Mouse (Mus musculus) limb, embryonic 10.5 days (tissue): ENCODE results near the gene Rhox4e. TPM values are rescaled to one million over a fixed set of nuclear protein-coding genes. Genes with fewer than 3 reads are reported as not detected.
"Not testable (repeated sequence)": the region's sequence is repeated elsewhere in the genome, so short reads cannot be mapped to it uniquely, and the experiment has no call there.

ENCODE experiments used
- DNase-seq: peaks from one replicate; pipeline ENCODE4 v3.0.0-alpha.2; 2017; ENCODE audit warnings: low spot score
- H3K27ac ChIP-seq: fragments of 300-500 bp; sonication (generic); 2 replicates; pipeline ENCODE4 v1.5.1; 2016; ENCODE audit warnings: mild to moderate bottlenecking
- H3K27me3 ChIP-seq: fragments of 300-500 bp; sonication (generic); 2 replicates; pipeline ENCODE4 v1.6.1; 2016; ENCODE audit warnings: low read depth, mild to moderate bottlenecking; ENCODE audit not compliant: poor library complexity, severe bottlenecking
- H3K36me3 ChIP-seq: fragments of 300-500 bp; sonication (generic); 2 replicates; pipeline ENCODE4 v1.6.1; 2016; ENCODE audit warnings: mild to moderate bottlenecking, moderate library complexity
- H3K4me1 ChIP-seq: fragments of 300-500 bp; sonication (generic); 2 replicates; pipeline ENCODE4 v1.6.1; 2016
- H3K4me3 ChIP-seq: fragments of 300-500 bp; sonication (generic); 2 replicates; pipeline ENCODE4 v1.5.1; 2016; ENCODE audit warnings: mild to moderate bottlenecking, moderate library complexity
- H3K9me3 ChIP-seq: fragments of 300-500 bp; sonication (generic); replicated peaks from 2 replicates; pipeline ENCODE4 v1.6.1; 2016; ENCODE audit warnings: mild to moderate bottlenecking
- WGBS: fragments of 180-500 bp; shearing (Covaris S2); methylation state at CpG from one replicate; pipeline ENCODE4 v1.1.7; 2016; 5-methylcytosine and 5-hydroxymethylcytosine counted together
- polyA plus RNA-seq: library from polyadenylated mRNA; unstranded; fragments of >200 nt; fragmentation: Nextera tagmentation; extraction: Ambion mirVana; gene quantifications from 2 replicates; pipeline ENCODE4 v1.2.1, GENCODE M21; 2016

Gene Rhox4e
- polyA plus RNA-seq = not detected in 2 replicates

DNA sequence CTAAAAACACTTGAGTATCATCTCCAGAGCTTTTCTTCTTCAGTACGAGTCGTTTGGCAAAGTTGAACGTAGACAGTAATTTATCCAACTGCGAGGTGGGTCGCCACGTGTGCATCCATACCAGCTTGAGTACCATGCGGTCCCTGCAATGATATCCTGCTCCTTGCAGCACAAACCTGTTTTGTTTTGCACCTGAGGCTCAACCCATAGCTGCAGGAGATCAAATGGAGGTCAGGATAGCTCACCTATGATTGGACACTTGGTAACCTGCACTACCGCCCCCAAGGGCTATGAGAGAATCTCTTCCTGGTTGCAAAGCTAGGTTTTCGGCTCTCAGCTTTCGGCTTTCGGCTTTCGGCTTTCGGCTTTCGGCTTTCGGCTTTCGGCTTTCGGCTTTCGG, at the start of gene Rhox4e:
TSS of gene Rhox4e (plus strand) at position 301 of the 400 bp plus-strand sequence.
- not testable (repeated sequence) for H3K36me3 ChIP-seq, H3K27me3 ChIP-seq, H3K27ac ChIP-seq, H3K4me1 ChIP-seq, H3K9me3 ChIP-seq, H3K4me3 ChIP-seq, DNase-seq
- WGBS = 97% methylated on average over 10 of the region's 18 CpGs

DNA sequence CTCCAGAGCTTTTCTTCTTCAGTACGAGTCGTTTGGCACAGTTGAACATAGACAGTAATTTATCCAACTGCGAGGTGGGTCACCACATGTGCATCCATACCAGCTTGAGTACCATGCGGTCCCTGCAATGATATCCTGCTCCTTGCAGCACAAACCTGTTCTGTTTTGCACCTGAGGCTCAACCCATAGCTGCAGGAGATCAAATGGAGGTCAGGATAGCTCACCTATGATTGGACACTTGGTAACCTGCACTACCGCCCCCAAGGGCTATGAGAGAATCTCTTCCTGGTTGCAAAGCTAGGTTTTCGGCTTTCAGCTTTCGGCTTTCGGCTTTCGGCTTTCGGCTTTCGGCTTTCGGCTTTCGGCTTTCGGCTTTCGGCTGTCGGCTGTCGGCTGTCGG, 43.2 kb upstream of the Rhox4e start, which contains the start of gene Rhox4d:
TSS of gene Rhox4d (plus strand) at position 301 of the 400 bp plus-strand sequence.
- H3K9me3 ChIP-seq = not testable (repeated sequence)

DNA sequence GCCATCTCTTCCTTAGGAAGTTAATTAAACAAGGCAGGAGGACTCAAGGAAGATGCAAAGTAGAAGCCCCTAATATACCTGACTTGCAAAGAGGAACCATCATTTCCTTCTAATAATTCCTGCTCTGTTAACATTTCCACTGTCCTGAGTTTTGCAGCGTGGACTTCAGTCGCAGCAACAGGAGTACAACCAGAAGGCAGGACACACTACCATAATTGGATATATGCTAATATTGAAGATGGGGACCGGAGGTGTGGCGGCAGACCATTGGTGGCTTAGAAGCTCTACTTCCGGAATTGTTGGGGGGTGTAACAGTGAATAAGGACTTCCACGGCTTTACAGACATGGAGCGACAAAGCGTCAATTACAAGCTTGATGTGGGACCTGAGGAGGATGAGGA, 27.1 kb upstream of the Rhox4e start, which contains the start of gene Rhox2e:
TSS of gene Rhox2e (plus strand) at position 301 of the 400 bp plus-strand sequence.
- not testable (repeated sequence) for DNase-seq, H3K4me3 ChIP-seq, H3K4me1 ChIP-seq, H3K27me3 ChIP-seq, H3K36me3 ChIP-seq, H3K9me3 ChIP-seq, H3K27ac ChIP-seq
- WGBS = 97% methylated on average over 2 of the region's 8 CpGs

More for the DNA sequence above, 43.2 kb upstream of the Rhox4e start, which contains the start of gene Rhox4d:
- not testable (repeated sequence) for H3K27ac ChIP-seq, DNase-seq, H3K4me3 ChIP-seq, H3K36me3 ChIP-seq, H3K27me3 ChIP-seq, H3K4me1 ChIP-seq
- WGBS = 96% methylated on average over 15 of the region's 18 CpGs

DNA sequence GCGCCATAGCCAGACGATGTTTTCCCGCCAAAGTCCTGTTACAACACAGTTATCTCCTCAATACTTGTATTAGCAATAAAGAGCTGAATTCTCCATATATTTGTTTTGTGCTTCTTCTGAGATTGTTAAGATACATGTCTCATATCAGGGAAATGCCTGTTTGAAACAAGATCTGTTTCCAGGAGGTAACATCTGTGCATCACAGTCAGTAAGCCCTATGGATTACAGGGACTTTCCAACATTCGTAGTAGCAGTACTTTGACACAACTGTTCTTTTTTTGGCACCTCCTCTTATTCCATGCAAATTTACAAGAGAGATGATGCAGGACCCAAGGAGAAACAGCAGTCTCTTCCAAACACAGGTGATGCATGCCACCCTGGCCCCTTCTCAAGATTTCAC, 15.5 kb upstream of the Rhox4e start, which contains the start of gene Rhox3e:
TSS of gene Rhox3e (plus strand) at position 301 of the 400 bp plus-strand sequence.
- not testable (repeated sequence) for H3K27me3 ChIP-seq, H3K36me3 ChIP-seq, H3K4me1 ChIP-seq, H3K27ac ChIP-seq, H3K9me3 ChIP-seq, H3K4me3 ChIP-seq, DNase-seq
- 100% methylated on average over 1 of the region's 4 CpGs for WGBS

DNA sequence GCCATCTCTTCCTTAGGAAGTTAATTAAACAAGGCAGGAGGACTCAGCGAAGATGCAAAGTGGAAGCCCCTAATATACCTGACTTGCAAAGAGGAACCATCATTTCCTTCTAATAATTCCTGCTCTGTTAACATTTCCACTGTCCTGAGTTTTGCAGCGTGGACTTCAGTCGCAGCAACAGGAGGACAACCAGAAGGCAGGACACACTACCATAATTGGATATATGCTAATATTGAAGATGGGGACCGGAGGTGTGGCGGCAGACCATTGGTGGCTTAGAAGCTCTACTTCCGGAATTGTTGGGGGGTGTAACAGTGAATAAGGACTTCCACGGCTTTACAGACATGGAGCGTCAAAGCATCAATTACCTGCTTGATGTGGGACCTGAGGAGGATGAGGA, 13.9 kb downstream of the Rhox4e start, which contains the start of gene Rhox2f:
TSS of gene Rhox2f (plus strand) at position 301 of the 400 bp plus-strand sequence.
- DNase-seq, H3K27ac ChIP-seq, H3K36me3 ChIP-seq, H3K4me3 ChIP-seq, H3K27me3 ChIP-seq, H3K4me1 ChIP-seq, H3K9me3 ChIP-seq: not testable (repeated sequence)
- WGBS = 87% methylated on average over 8 of the region's 8 CpGs

DNA sequence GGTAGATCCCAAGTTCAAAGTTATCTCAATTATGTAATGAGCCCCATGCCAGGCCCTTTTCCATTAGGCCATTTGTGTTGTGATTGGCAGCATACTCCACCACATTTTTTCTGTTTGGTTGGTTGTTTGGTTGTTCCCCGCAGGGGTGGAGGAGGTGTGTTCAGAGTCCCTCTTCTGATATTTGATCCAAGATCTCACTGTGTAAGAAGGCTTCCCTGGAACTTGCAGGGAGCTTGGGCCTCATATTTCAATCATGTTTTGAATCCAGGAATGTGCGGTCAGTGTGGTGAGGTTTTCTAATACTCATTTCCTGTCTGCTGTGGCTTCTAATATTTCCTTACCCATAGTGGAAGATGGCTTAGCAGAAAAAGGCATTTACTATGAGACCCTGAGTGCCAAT, 15.4 kb downstream of the Rhox4e start:
- not testable (repeated sequence) for H3K4me3 ChIP-seq, H3K36me3 ChIP-seq, H3K27me3 ChIP-seq, H3K4me1 ChIP-seq, H3K9me3 ChIP-seq, DNase-seq, H3K27ac ChIP-seq
- WGBS = 60% methylated on average over 2 of the region's 2 CpGs

DNA sequence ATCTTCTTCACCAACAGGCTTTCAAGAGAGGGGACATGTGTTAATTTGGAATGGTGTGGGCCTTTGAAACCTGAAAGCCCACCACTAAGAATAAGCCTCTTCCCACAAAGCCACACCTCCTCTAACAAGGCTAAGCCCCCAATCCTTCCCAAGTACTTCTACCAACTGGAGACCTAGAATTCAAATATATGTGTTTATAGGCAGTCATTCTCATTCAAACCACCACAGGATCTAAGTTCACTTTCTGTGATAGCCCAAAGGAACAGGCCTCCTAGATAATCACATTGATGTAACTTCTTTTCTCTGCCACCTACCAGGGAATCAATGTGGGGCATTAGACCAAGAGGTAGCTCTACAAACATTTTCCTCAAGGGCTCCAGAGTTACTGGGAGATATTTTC, 23.5 kb downstream of the Rhox4e start, which contains the start of gene Rhox3f:
TSS of gene Rhox3f (plus strand) at position 301 of the 400 bp plus-strand sequence.
- not testable (repeated sequence) for H3K4me3 ChIP-seq, H3K36me3 ChIP-seq, H3K27me3 ChIP-seq, DNase-seq, H3K27ac ChIP-seq, H3K4me1 ChIP-seq, H3K9me3 ChIP-seq

DNA sequence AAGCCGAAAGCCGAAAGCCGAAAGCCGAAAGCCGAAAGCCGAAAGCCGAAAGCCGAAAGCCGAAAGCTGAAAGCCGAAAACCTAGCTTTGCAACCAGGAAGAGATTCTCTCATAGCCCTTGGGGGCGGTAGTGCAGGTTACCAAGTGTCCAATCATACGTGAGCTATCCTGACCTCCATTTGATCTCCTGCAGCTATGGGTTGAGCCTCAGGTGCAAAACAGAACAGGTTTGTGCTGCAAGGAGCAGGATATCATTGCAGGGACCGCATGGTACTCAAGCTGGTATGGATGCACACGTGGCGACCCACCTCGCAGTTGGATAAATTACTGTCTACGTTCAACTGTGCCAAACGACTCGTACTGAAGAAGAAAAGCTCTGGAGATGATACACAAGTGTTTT, 50.4 kb downstream of the Rhox4e start, which contains the start of gene Rhox4f:
TSS of gene Rhox4f (minus strand) at position 101 of the 400 bp plus-strand sequence.
- WGBS = 96% methylated on average over 16 of the region's 19 CpGs
- DNase-seq, H3K9me3 ChIP-seq, H3K27me3 ChIP-seq, H3K4me3 ChIP-seq, H3K4me1 ChIP-seq, H3K27ac ChIP-seq, H3K36me3 ChIP-seq: not testable (repeated sequence)

Other genes starting within 250 kb of the Rhox4e start
- not detected in 2 replicates for gene Rhox3a2, start 177.4 kb upstream of the Rhox4e start, polyA plus RNA-seq
- gene Rhox4a2, start 166.6 kb upstream of the Rhox4e start, polyA plus RNA-seq = not detected in 2 replicates
- gene Rhox2b, start 145.3 kb upstream of the Rhox4e start, polyA plus RNA-seq = not detected in 2 replicates
- not detected in 2 replicates for gene Rhox4b, start 124.9 kb upstream of the Rhox4e start, polyA plus RNA-seq
- not detected in 2 replicates for gene Rhox2c, start 103.7 kb upstream of the Rhox4e start, polyA plus RNA-seq
- gene Rhox3c, start 98.8 kb upstream of the Rhox4e start, polyA plus RNA-seq = not detected in 2 replicates
- gene Rhox4c, start 77.1 kb upstream of the Rhox4e start, polyA plus RNA-seq = not detected in 2 replicates
- gene Rhox2d, start 64.0 kb upstream of the Rhox4e start, polyA plus RNA-seq = not detected in 2 replicates
- not detected in 2 replicates for gene Rhox4d, start 43.1 kb upstream of the Rhox4e start, polyA plus RNA-seq
- gene Rhox2e, start 27.0 kb upstream of the Rhox4e start, polyA plus RNA-seq = not detected in 2 replicates
- not detected in 2 replicates for gene Rhox3e, start 15.4 kb upstream of the Rhox4e start, polyA plus RNA-seq
- not detected in 2 replicates for gene Rhox2f, start 14.0 kb downstream of the Rhox4e start, polyA plus RNA-seq
- gene Rhox3f, start 23.6 kb downstream of the Rhox4e start, polyA plus RNA-seq = not detected in 2 replicates
- not detected in 2 replicates for gene Rhox4f, start 50.3 kb downstream of the Rhox4e start, polyA plus RNA-seq
- not detected in 2 replicates for gene Rhox3g, start 71.2 kb downstream of the Rhox4e start, polyA plus RNA-seq
- not detected in 2 replicates for gene Rhox2g, start 86.1 kb downstream of the Rhox4e start, polyA plus RNA-seq
- gene Rhox4g, start 93.9 kb downstream of the Rhox4e start, polyA plus RNA-seq = not detected in 2 replicates
- gene Rhox3h, start 111.4 kb downstream of the Rhox4e start, polyA plus RNA-seq = not detected in 2 replicates
- not detected in 2 replicates for gene Rhox2h, start 115.9 kb downstream of the Rhox4e start, polyA plus RNA-seq
- 1.8 and 2.3 TPM in 2 replicates for gene Rhox5, start 247.4 kb downstream of the Rhox4e start, polyA plus RNA-seq